Mouse (Mus musculus) 3134 (cell line): ENCODE data around the gene Utp4.
A peak's percentile ranks its signal among the peaks of the same experiment; 100 is the strongest.
"Not testable (repeated sequence)": the region's sequence is repeated elsewhere in the genome, so short reads cannot be mapped to it uniquely, and the experiment has no call there.

Experiments
- DNase-seq: peaks from one replicate; pipeline ENCODE4 v3.0.0-alpha.2; 2011; ENCODE audit warnings: low spot score; ENCODE audit not compliant: insufficient read length; ENCODE audit errors: extremely low read depth

Gene Utp4

GRCm38 (mm10) chr8:106893481-106894156 is at the start of gene Utp4:
TSS of gene Utp4 (plus strand) at chr8:106893636.
- DNase-seq, result peak; percentile 84

GRCm38 (mm10) chr8:106850034-106850433 is 43.4 kb upstream of the Utp4 start:
- no peak for DNase-seq

DNA sequence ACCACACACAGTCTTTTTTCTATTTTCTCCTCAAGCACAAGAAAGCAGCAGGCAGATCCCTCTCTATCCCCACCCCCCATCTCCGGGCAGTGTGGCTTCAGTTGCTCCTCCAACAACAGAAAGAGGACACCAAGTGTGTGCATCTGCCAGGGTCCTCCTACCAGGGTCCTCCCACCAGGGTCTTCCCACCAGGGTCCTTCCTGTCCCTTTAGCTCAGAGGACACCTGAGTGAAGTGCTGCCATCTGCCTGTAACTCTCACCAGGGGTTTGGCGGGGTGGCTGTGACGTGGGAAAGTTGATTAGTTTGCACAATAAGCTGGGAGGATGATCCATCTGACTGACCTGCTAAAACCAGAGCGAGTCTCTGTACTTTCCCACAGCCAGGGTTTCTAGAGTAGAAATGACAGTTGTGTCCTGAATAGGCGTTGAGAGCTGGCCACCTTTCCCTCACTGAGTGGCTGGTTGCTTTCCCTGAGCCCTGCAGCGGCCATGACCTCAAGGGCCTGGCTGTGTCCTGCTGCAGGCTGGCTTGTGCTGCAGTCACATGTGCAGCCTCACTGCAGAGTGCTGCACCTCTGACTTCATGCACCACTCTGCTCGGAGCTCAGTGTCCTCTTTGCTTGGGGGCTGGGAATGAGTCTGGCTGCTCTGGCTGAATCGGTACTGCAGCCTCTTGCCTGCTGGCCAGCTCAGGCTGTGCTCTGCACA is 38.7 kb upstream of the Utp4 start:
- DNase-seq, result no peak

- DNase-seq, result no peak
These were observed 38.2 kb upstream of the Utp4 start for GRCm38 (mm10) chr8:106855242-106855562.

DNA sequence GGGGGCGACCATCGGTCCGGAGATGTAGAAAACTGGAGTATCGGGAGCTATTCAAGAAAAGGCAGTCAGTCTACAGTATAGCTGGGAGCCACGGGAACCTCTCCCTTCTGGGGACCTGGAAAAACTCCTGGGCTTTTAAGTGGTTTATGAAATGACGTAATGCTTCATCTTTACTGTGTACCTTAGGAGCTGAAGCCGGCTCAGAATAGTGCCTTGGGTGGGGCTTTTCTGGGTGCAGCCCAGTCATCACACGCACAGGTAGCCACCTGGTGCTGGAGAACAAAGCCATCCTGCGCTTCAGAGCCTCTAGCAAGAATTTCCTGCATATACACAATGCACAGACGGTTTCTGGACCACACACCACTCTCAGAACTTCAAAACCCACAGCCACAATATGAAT is 30.6 kb upstream of the Utp4 start:
- no peak for DNase-seq

- DNase-seq, result no peak
These were observed 28.1 kb upstream of the Utp4 start for GRCm38 (mm10) chr8:106865354-106865753.

- no peak for DNase-seq
These were observed 23.4 kb upstream of the Utp4 start, which contains the start of gene Has3 for GRCm38 (mm10) chr8:106870051-106870450. TSS of gene Has3 (plus strand) at chr8:106870242.

DNA sequence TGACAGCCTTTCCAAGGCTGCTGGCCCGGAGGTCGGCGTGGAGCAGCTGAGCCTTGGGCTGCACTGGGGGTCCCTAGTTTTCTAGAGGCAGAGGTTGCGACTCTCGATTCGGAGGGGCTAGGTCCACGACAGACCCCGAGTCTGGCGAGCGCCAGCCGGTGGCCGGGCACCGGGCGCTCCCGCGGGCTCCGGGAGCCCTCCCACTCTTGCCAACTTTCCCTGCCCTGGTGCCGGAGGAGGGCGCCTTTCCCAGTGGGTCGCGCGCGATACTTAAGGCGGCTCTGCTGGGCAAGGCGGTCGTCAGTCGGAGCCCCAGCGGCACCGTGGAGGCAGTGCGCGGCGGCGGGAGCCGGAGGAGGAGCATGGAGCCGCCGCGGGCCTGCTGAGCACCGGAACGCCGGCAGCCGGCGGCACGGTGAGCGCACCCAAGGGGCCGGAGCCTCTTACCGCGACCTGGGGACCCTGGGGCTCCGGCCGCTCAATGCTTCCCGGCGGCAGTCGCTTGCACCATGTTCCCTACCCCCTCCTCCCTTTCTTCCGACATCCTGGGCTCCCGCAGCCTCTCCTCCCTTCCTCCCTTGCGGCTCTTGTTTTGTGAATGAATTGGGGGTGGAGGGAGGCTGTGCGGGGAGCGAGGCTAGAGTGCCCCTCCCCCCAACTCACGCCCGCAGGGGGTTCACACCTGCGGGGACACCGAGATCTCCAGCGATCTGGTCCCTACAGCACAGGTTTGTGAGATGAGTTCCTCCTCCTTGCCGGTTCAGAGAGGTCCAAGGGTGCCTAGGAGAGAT is 22.7 kb upstream of the Utp4 start:
- DNase-seq, result no peak

GRCm38 (mm10) chr8:106871328-106871926 is 22.0 kb upstream of the Utp4 start:
- no peak for DNase-seq

GRCm38 (mm10) chr8:106871931-106872371 is 21.5 kb upstream of the Utp4 start:
- no peak for DNase-seq

GRCm38 (mm10) chr8:106872454-106873034 is 20.9 kb upstream of the Utp4 start:
- DNase-seq, result no peak

DNA sequence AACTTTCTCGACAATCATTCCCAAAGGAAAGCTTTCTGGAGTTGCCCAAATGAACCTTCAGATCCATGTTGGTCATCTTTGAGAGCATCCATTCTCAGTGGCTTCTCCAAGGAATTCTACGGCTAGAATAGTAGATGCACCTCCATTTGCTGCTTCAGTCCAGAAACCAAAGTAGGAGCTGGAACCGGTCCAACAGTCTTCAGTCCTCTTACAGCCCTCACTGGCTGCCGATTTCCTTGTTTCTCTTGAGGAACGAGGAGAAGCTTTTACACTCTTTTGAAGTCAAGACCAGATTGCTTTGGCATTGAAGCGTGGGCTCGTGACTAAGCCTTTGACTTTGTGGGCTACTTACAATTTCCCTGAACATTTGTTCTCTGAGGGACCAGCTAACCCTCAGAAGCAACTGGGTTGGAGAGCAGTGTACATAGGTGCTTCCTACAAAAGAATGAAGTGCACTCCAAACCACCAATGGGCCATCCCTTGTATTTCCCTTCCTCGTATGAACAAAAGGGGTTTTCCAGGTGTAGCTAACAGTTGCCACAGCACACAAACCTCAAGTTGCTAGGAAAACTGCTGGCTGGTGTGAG is 13.2 kb upstream of the Utp4 start:
- DNase-seq, result no peak

GRCm38 (mm10) chr8:106884094-106884493 is 9.3 kb upstream of the Utp4 start:
- DNase-seq, result not testable (repeated sequence)

- not testable (repeated sequence) for DNase-seq
These were observed 8.5 kb upstream of the Utp4 start for GRCm38 (mm10) chr8:106884826-106885400.

GRCm38 (mm10) chr8:106887336-106888189 is 5.9 kb upstream of the Utp4 start:
- DNase-seq, result no peak

GRCm38 (mm10) chr8:106888803-106889202 is 4.6 kb upstream of the Utp4 start:
- DNase-seq, result no peak

DNA sequence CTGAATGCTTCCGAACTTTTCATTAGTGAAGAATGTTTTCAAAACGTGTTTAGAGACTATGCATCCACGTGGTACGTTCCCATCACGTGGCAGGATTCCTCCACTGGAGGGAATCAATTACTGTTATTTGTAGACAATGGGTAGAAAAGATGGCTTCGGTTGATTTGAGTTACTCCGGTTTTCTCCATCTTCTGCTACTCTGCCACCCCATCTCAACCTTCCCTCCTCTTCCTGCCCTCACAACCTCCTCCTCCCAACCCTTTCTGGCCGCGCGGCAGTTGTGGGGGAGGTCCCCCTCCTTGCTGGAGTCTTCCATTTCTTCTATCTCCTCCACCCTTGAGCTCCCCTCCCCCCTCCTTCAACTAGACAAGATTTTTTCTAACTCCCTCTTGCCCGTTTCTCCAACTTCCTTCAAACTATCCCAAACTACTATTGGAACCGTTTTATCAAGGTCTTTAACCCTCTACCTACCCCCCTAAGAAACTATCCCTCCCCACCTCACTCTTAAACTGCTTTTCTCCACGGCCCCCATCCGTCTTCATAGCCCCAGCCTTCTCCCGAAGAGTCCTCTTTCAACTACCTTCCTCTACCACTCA is 1.1 kb upstream of the Utp4 start:
- DNase-seq, result peak; percentile 40

DNA sequence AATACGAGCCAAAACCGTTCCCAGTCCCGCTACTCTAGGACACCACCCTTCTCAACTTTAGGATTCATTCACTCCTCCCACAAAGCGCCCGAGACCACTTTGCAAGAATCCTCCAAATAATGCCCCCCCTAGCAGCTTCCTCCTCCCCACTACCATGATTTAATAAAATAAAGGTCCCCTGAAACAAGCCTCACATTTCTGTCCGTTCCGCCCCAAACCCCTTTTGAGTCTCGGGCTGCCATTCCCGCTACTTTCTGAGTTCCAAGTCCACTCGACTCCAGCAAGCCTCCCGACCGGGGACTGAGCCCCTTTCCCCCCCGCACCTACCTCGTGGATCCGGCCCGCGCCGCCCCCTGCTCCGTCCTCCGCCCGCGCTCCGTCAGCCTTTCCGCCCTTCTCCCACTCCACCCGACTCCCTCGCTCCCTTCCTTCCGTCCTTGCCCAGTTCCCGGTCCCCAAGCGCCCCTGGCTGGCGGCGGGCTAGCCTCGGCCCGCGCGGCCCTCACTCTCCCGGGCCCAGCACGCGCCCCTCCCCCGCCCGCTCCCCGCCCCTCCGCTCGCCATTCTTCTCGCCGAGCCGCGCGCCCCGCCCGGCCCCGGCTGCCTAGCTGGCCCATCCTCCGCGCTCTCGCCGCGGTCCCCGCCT is 507 bp upstream of the Utp4 start:
- DNase-seq, result peak; percentile 48
